Mouse (Mus musculus): ENCODE data around the gene 2410015M20Rik. TPM values are rescaled to one million over a fixed set of nuclear protein-coding genes. Genes with fewer than 3 reads are reported as not detected.
A peak's percentile ranks its signal among the peaks of the same experiment; 100 is the strongest.

2410015M20Rik gene
- polyA plus RNA-seq, 1 experiment from 2014 or later, result 259 TPM

DNA sequence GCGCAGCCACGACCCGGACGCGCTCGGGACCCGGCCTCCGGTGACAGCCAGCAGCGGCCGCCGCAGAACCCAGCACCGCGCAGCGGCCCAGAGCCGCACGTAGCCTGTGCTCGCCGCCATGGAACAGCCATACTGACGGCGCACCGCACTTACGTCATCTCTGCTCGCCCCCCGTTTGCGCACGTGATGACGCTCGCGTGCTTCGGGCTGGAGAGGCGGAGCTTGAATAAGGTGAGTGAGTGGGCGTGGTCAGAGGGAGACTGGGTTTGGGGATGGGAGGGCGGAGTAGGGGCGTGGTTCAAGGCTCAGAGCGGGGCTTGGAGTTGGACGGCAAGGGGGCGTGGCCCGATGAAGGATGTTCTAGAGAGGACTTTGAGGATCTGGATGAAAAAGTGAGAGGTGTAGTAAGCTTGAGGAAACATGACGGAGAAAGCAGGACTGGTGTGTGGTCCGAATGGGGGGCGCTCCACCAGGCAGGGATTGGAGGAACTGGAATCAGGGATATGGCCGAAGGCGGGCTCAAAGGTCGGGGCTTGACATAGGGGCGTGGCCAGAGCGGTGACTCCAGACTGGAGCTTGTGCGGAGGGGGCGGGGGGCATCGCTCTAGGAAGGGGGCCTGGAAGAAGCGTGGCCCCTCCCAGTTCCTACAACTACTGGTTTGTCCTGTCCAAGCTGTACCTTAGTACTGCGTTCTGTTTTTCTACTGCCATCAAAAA is 17.3 kb upstream of the 2410015M20Rik start, which contains the start of gene Lonp1:
Gene Lonp1 (minus strand): TSS at position 134 of the 717 bp plus-strand sequence.
- peak; percentile 91 for ATAC-seq
- under 1% methylated on average over 44 of the region's 51 CpGs for WGBS (ENCODE audit: insufficient replicate concordance)
- Histone ChIP-seq H3K4me3 (ENCODE audit: low read depth, low read length) (peak within 1 kb of the TSS; percentile 85), H3K36me3 (replicated peaks; ENCODE audit: insufficient read depth, low read length) (peaks cover 8% of the 10 kb centered on the region), H3K27ac (ENCODE audit: low read depth) (peak within 1 kb of the TSS; percentile 80), H3K4me1 (ENCODE audit: insufficient read depth) (peaks cover 23% of the 10 kb centered on the region), H3K4me2 (ENCODE audit: low read depth, low read length) (peak within 1 kb of the TSS; percentile 94), H3K9ac (replicated peaks) (peak within 1 kb of the TSS; percentile 86), H3K9me3 (ENCODE audit: low read length) (no peaks in the 10 kb centered on the region), H3K27me3 (ENCODE audit: insufficient read depth, low read length) (no peaks in the 10 kb centered on the region)
- TF ChIP-seq EP300 (IDR thresholded peaks at IDR 0.05; ENCODE audit: low read depth) (no peak), CTCF (IDR thresholded peaks at IDR 0.05; ENCODE audit: low read depth) (0 out of 2 replicates have a peak, but pooled peaks have one; percentile 1)
- DNase-seq, result peak; percentile 98

DNA sequence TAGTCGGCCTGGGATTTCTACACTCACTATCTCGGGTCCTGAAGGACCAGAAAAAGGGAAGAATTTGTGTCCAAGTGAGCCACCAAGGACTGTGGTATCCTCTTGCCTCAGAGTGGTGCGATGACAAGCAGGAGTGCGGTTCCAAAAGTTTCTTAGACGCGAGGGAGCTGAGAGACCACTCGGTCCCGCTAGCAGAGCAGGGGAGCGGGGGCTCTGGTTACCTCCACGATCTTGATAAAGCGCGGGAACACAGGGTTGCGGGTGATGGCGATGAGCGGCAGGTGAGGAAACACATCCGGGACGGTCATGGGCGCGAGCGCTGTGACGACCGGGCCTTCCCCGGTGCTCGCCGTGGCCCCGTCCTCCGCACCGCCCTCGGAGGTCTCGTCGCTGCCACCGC is 16.7 kb upstream of the 2410015M20Rik start:
- H3K4me3 ChIP-seq (ENCODE audit: low read depth, low read length), result peak overlapping the region; percentile 85
- peak; percentile 45 for DNase-seq
- H3K9me3 ChIP-seq (ENCODE audit: low read length), result no peaks in the 10 kb centered on the region
- peaks cover 13% of the 10 kb centered on the region for H3K36me3 ChIP-seq (replicated peaks; ENCODE audit: insufficient read depth, low read length)
- H3K27ac ChIP-seq (ENCODE audit: low read depth), result peak overlapping the region; percentile 44
- 1% methylated on average over 29 of the region's 32 CpGs for WGBS (ENCODE audit: insufficient replicate concordance)
- no peak for TF ChIP-seq CTCF (IDR thresholded peaks at IDR 0.05; ENCODE audit: low read depth)
- TF ChIP-seq EP300 (IDR thresholded peaks at IDR 0.05; ENCODE audit: low read depth), result no peak
- peaks cover 23% of the 10 kb centered on the region for H3K4me1 ChIP-seq (ENCODE audit: insufficient read depth)
- no peaks in the 10 kb centered on the region for H3K27me3 ChIP-seq (ENCODE audit: insufficient read depth, low read length)
- ATAC-seq, result peak; percentile 8
- H3K4me2 ChIP-seq (ENCODE audit: low read depth, low read length), result peak overlapping the region; percentile 94
- peak overlapping the region; percentile 86 for H3K9ac ChIP-seq (replicated peaks)

DNA sequence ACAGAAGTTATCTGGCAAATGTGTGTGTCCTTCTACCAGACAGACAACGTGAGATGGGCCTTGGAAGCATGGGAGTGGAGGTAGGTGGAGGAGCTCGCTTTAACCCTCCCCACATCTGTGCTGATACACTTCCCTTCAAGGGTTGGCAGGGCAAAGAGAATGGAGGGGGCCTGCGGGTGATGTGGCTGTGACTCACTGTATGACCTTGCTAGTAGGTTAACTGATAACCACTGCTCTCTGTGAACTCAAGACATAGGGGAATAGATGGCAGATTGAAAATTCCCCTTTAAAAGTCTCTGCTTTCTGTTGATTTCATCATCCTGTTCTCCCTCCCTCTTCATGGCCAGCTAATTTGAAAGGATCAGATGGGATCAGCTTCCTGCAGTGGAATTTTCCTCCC is 15.9 kb upstream of the 2410015M20Rik start:
- peak overlapping the region; percentile 94 for H3K4me2 ChIP-seq (ENCODE audit: low read depth, low read length)
- H3K27ac ChIP-seq (ENCODE audit: low read depth), result no peak overlapping the region
- DNase-seq, result no peak
- peak overlapping the region; percentile 85 for H3K4me3 ChIP-seq (ENCODE audit: low read depth, low read length)
- H3K4me1 ChIP-seq (ENCODE audit: insufficient read depth), result peaks cover 23% of the 10 kb centered on the region
- WGBS (ENCODE audit: insufficient replicate concordance), result 45% methylated on average over 3 of the region's 3 CpGs
- no peak for ATAC-seq
- TF ChIP-seq EP300 (IDR thresholded peaks at IDR 0.05; ENCODE audit: low read depth) (no peak), CTCF (IDR thresholded peaks at IDR 0.05; ENCODE audit: low read depth) (no peak)
- peaks cover 18% of the 10 kb centered on the region for H3K36me3 ChIP-seq (replicated peaks; ENCODE audit: insufficient read depth, low read length)
- H3K9me3 ChIP-seq (ENCODE audit: low read length), result no peaks in the 10 kb centered on the region
- H3K27me3 ChIP-seq (ENCODE audit: insufficient read depth, low read length), result no peaks in the 10 kb centered on the region
- peak overlapping the region; percentile 86; the same call in 1 of the 2 replicates for H3K9ac ChIP-seq (replicated peaks)

DNA sequence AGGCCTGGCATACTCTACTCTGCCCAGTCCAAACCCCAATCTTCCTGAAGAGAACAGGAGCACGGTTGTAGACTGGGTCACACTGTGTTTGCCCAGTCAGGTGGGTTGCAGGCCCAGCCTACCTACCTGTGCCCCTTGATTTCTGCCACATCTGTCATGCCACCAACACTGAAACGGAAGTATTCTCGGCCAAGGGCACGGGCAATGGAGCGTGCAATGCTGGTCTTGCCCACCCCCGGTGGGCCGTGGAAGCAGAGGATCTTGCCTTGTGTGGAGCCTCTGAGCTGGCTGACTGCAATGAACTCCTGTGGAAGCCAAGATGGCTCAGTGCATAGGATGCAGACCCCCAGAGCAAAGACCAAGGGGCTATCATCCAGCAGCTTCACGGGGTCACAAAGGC is 8.1 kb upstream of the 2410015M20Rik start:
- H3K9me3 ChIP-seq (ENCODE audit: low read length), result no peaks in the 10 kb centered on the region
- H3K4me1 ChIP-seq (ENCODE audit: insufficient read depth), result peaks cover 15% of the 10 kb centered on the region
- no peak overlapping the region for H3K27ac ChIP-seq (ENCODE audit: low read depth)
- no peaks in the 10 kb centered on the region for H3K27me3 ChIP-seq (ENCODE audit: insufficient read depth, low read length)
- DNase-seq (no peak), ATAC-seq (no peak)
- WGBS (ENCODE audit: insufficient replicate concordance), result 87% methylated on average over 8 of the region's 8 CpGs
- H3K36me3 ChIP-seq (replicated peaks; ENCODE audit: insufficient read depth, low read length), result peaks cover 75% of the 10 kb centered on the region
- no peak overlapping the region for H3K9ac ChIP-seq (replicated peaks)
- no peak overlapping the region for H3K4me2 ChIP-seq (ENCODE audit: low read depth, low read length)
- no peak for TF ChIP-seq CTCF (IDR thresholded peaks at IDR 0.05; ENCODE audit: low read depth)
- TF ChIP-seq EP300 (IDR thresholded peaks at IDR 0.05; ENCODE audit: low read depth), result no peak
- H3K4me3 ChIP-seq (ENCODE audit: low read depth, low read length), result no peak overlapping the region

DNA sequence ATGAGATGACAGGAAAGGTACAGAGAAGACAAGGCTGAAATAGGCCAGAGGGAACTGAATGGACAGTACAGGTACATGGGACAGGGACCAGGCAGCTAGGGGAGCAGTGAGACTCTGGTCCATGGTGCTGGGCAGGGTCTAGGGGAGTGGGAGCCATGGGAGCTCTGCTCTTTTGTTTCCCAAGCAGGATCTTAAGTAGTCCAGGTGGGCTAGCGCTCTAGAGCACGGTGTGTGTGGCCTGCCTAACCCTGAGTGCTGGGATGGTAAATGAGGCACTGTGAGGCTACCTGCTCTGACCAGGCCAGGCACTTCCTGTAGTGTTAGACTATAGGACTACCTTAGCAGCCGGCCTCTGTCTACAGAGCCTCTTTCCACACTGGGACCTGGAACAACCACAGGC is 7.2 kb upstream of the 2410015M20Rik start:
- TF ChIP-seq EP300 (IDR thresholded peaks at IDR 0.05; ENCODE audit: low read depth), result no peak
- TF ChIP-seq CTCF (IDR thresholded peaks at IDR 0.05; ENCODE audit: low read depth), result no peak
- peaks cover 66% of the 10 kb centered on the region for H3K36me3 ChIP-seq (replicated peaks; ENCODE audit: insufficient read depth, low read length)
- peaks cover 22% of the 10 kb centered on the region for H3K4me1 ChIP-seq (ENCODE audit: insufficient read depth)
- DNase-seq (no peak), ATAC-seq (no peak)
- H3K9ac ChIP-seq (replicated peaks), result no peak overlapping the region
- no peak overlapping the region for H3K27ac ChIP-seq (ENCODE audit: low read depth)
- no peak overlapping the region for H3K4me3 ChIP-seq (ENCODE audit: low read depth, low read length)
- 69% methylated on average over 3 of the region's 3 CpGs for WGBS (ENCODE audit: insufficient replicate concordance)
- no peaks in the 10 kb centered on the region for H3K9me3 ChIP-seq (ENCODE audit: low read length)
- H3K4me2 ChIP-seq (ENCODE audit: low read depth, low read length), result no peak overlapping the region
- no peaks in the 10 kb centered on the region for H3K27me3 ChIP-seq (ENCODE audit: insufficient read depth, low read length)

DNA sequence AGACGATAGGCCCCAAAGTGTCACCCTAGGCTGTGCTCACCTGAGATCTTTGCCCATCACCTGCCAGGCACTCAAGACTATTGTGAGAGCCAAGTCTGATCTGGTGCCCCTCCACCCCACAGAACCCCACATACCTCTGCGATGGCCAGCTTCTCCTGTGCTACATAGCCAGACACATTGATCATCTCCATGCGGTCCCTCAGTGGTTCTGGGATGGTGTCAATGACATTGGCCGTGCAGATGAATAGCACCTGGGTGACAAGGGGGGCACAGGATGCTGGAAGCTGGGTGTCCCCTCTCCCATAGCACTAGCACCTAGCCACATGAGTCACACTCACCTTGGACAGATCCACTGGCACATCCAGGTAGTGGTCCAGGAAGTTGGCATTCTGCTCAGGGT is 6.2 kb upstream of the 2410015M20Rik start:
- DNase-seq (no peak), ATAC-seq (no peak)
- Histone ChIP-seq H3K9ac (replicated peaks) (no peak overlapping the region), H3K36me3 (replicated peaks; ENCODE audit: insufficient read depth, low read length) (peaks cover 60% of the 10 kb centered on the region), H3K4me2 (ENCODE audit: low read depth, low read length) (no peak overlapping the region), H3K27ac (ENCODE audit: low read depth) (no peak overlapping the region), H3K4me1 (ENCODE audit: insufficient read depth) (peaks cover 29% of the 10 kb centered on the region), H3K4me3 (ENCODE audit: low read depth, low read length) (no peak overlapping the region), H3K27me3 (ENCODE audit: insufficient read depth, low read length) (no peaks in the 10 kb centered on the region), H3K9me3 (ENCODE audit: low read length) (no peaks in the 10 kb centered on the region)
- no peak for TF ChIP-seq EP300 (IDR thresholded peaks at IDR 0.05; ENCODE audit: low read depth)
- TF ChIP-seq CTCF (IDR thresholded peaks at IDR 0.05; ENCODE audit: low read depth), result no peak
- WGBS (ENCODE audit: insufficient replicate concordance), result 77% methylated on average over 4 of the region's 4 CpGs
